Mouse (Mus musculus): Measurements from ENCODE around the gene Gm13089.
"Not testable (repeated sequence)": the region's sequence is repeated elsewhere in the genome, so short reads cannot be mapped to it uniquely, and the experiment has no call there.

The Gm13089 gene

DNA sequence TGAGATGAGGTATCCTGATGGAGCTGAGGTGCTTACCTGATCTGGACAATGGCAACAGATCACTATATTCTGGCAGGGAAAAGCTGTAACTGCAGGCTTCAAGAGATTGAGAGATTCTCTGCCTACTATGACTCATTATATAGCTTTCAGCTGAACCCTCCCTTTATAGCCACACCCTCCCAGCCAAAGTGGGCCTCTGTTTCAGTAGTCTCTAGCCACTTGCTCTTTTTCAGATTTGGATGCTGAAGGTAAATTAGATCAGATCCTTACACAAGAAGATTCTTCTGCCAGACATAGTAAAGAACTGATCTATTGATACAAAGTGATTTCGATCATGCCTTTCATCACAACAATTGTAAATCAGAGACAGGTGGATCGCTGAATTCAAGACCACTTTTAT, at the start of gene Gm13089:
TSS of gene Gm13089 (minus strand) at position 101 of the 400 bp plus-strand sequence.
- DNase-seq: no peak

DNA sequence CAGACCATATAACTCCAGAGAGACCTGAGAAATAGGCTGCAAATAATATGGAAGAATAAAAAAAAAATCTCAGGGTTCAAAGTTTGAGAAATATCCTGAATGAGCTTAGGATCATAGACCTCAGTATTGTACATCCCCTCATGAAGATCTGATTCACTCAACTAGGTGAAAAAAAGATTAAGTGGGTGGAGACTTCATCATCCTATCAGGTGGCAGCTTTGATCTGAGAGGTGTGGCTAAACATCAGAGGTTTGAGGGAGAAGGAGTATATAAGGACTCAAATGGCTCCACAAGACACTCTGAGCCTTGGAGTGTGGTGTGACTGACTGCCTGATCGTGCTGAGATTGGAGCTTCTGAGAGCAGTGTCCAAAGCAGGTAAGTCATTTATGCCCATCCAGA, 16.6 kb upstream of the Gm13089 start, which contains the start of gene Gm13078:
TSS of gene Gm13078 (plus strand) at position 301 of the 400 bp plus-strand sequence.
- DNase-seq: no peak

DNA sequence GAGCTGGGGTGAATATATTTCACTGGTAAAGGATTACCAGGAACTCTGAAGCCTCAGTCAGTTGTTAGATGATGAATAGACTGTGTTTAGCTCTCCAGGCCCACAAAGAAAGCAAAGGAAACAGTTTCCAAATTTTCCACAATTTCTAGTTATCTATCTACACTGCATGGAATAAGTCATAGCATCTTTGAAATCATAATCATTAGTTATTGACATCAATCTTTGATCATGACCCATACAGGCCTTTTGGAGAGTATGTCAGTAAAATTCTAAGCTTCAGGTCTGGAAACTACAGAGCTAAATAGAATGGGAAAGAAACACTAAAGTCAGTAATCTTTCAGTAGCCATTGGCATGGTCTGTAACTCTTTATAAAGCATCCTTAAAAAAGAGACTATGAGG, 45.4 kb downstream of the Gm13089 start, which contains the start of gene Gm13088:
TSS of gene Gm13088 (minus strand) at position 101 of the 400 bp plus-strand sequence.
- not testable (repeated sequence) for DNase-seq
